Mouse (Mus musculus): ENCODE measurements at regions not wholly inside any gene's neighbourhood (a gene's known extent, or its start where the extent isn't known, plus 50 kb on each side); places are given as distances from the start of the nearest gene placed in this dataset.

- TF ChIP-seq CTCF (IDR thresholded peaks at IDR 0.05; ENCODE audit: control insufficient read depth, insufficient read depth, low read length) = no peak
- no peak for TF ChIP-seq POLR2A (IDR thresholded peaks at IDR 0.05; ENCODE audit: borderline replicate concordance, control insufficient read depth, low read depth, low read length)
Measured at GRCm38 (mm10) chr8:34743137-34743536, 631.6 kb upstream of the Gm10131 start.
